Mouse (Mus musculus): Measurements from ENCODE around the gene Prkcq. TPM values are rescaled to one million over a fixed set of nuclear protein-coding genes. Genes with fewer than 3 reads are reported as not detected.
A peak's percentile ranks its signal among the peaks of the same experiment; 100 is the strongest.

Prkcq gene
- polyA plus RNA-seq, 1 experiment from 2014 or later, result 5.4 TPM

DNA sequence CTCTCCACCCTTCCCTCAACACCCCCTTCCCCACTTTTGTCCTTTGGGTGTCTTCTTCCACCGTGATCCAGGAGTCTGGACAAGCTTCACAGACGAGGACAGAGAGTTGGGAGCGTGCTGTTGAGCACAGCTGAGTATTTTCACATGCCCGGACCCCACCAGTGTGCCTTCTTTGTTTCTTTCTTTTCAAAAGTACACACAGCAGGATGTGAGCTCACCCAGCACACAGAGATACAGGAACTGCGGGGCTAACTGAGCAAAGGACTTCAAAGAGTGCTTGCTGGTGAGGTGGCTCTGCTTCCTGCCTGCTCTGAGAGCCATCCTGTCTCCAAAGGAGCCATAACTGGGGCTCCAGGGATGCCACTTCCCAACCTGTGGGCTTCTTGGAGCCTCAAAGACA, 32.3 kb downstream of the Prkcq start:
- no peak for DNase-seq
- H3K36me3 ChIP-seq (ENCODE audit: control insufficient read depth, insufficient read depth, low read length), result no peaks in the 10 kb centered on the region
- ATAC-seq (ENCODE audit: low FRiP score, low TSS enrichment), result no peak
- H3K9ac ChIP-seq (replicated peaks; ENCODE audit: low read length), result no peak overlapping the region
- no peak overlapping the region for H3K27ac ChIP-seq (replicated peaks; ENCODE audit: low read depth, low read length)
- WGBS, result 70% methylated on average over 5 of the region's 5 CpGs
- H3K4me1 ChIP-seq (ENCODE audit: control insufficient read depth, insufficient read depth, low read length), result no peaks in the 10 kb centered on the region
- H3K9me3 ChIP-seq (ENCODE audit: control insufficient read depth, low read length), result no peaks in the 10 kb centered on the region
- no peak overlapping the region for H3K4me3 ChIP-seq (replicated peaks; ENCODE audit: low read depth, low read length)
- no peaks in the 10 kb centered on the region for H3K27me3 ChIP-seq (ENCODE audit: control insufficient read depth, insufficient read depth, low read length)
- H3K4me2 ChIP-seq (ENCODE audit: low read length), result no peak overlapping the region

DNA sequence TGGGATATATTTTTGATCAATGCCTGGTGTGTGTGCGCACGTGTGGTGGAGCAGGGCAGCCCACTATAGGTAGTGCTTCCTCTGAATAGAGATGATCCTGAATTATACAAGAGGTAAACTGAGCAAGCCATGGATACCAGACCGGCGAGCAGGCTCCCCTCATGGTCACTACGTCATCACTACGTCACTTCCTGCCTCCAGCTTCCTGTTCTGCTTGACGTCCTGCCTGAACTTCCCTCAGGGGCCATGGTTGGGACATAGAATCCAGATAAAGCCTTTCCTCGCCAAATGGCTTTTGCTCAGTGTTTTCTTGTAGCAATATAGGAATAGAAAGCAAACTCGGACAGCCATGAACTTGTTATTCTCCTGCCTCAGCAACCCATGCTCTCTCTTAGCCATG, 33.1 kb downstream of the Prkcq start:
- WGBS, result 94% methylated on average over 9 of the region's 9 CpGs
- Histone ChIP-seq H3K36me3 (ENCODE audit: control insufficient read depth, insufficient read depth, low read length) (no peaks in the 10 kb centered on the region), H3K27me3 (ENCODE audit: control insufficient read depth, insufficient read depth, low read length) (no peaks in the 10 kb centered on the region), H3K9ac (replicated peaks; ENCODE audit: low read length) (no peak overlapping the region), H3K9me3 (ENCODE audit: control insufficient read depth, low read length) (no peaks in the 10 kb centered on the region), H3K27ac (replicated peaks; ENCODE audit: low read depth, low read length) (no peak overlapping the region), H3K4me1 (ENCODE audit: control insufficient read depth, insufficient read depth, low read length) (no peaks in the 10 kb centered on the region), H3K4me2 (ENCODE audit: low read length) (no peak overlapping the region), H3K4me3 (replicated peaks; ENCODE audit: low read depth, low read length) (no peak overlapping the region)
- ATAC-seq (ENCODE audit: low FRiP score, low TSS enrichment) (no peak), DNase-seq (no peak)

DNA sequence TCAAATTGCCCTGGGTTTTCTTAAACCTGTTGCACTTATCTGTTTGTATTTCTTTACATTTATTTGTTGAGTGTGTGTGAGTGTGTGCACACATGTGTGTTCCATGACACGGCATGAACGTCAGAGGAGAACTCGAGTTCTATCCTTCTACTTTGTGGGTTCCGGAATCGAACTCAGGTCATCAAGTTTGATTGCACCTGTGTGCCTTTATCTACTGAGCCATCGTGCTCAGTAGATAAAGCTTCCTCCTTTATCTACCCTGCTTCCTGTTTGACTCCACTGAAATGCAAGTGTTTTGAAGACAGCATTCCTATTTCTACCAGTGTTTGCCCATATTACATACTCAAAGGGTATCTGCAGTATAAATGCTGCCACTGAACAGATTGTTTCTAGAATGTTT, 33.8 kb downstream of the Prkcq start:
- H3K4me2 ChIP-seq (ENCODE audit: low read length), result no peak overlapping the region
- H3K4me3 ChIP-seq (replicated peaks; ENCODE audit: low read depth, low read length), result no peak overlapping the region
- DNase-seq (no peak), ATAC-seq (ENCODE audit: low FRiP score, low TSS enrichment) (no peak)
- no peaks in the 10 kb centered on the region for H3K36me3 ChIP-seq (ENCODE audit: control insufficient read depth, insufficient read depth, low read length)
- WGBS, result 95% methylated on average over 6 of the region's 6 CpGs
- H3K9ac ChIP-seq (replicated peaks; ENCODE audit: low read length), result no peak overlapping the region
- no peaks in the 10 kb centered on the region for H3K27me3 ChIP-seq (ENCODE audit: control insufficient read depth, insufficient read depth, low read length)
- no peak overlapping the region for H3K27ac ChIP-seq (replicated peaks; ENCODE audit: low read depth, low read length)
- H3K9me3 ChIP-seq (ENCODE audit: control insufficient read depth, low read length), result no peaks in the 10 kb centered on the region
- no peaks in the 10 kb centered on the region for H3K4me1 ChIP-seq (ENCODE audit: control insufficient read depth, insufficient read depth, low read length)

DNA sequence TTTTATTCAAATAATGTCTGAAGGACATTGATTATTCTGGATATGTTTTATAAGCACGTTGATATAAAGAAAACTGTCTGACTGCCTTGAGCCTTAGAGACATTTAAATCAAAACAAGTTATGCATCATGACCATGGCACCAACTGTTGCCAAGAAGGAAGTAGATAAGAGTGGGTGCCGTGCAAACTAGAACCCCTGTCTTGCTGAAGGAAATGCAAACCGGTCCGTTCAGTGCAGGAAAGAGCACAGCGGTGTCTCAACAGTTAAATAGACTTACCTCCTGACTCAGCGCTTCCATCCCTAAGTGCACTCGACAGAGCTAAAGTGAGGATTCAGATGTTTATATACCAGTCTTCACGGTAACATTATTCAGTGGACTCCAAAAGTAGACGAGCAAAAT, 36.4 kb downstream of the Prkcq start:
- no peak for DNase-seq
- H3K27ac ChIP-seq (replicated peaks; ENCODE audit: low read depth, low read length), result no peak overlapping the region
- no peak overlapping the region for H3K9ac ChIP-seq (replicated peaks; ENCODE audit: low read length)
- no peaks in the 10 kb centered on the region for H3K4me1 ChIP-seq (ENCODE audit: control insufficient read depth, insufficient read depth, low read length)
- 94% methylated on average over 9 of the region's 9 CpGs for WGBS
- no peaks in the 10 kb centered on the region for H3K36me3 ChIP-seq (ENCODE audit: control insufficient read depth, insufficient read depth, low read length)
- H3K9me3 ChIP-seq (ENCODE audit: control insufficient read depth, low read length), result no peaks in the 10 kb centered on the region
- no peak overlapping the region for H3K4me2 ChIP-seq (ENCODE audit: low read length)
- H3K27me3 ChIP-seq (ENCODE audit: control insufficient read depth, insufficient read depth, low read length), result no peaks in the 10 kb centered on the region
- H3K4me3 ChIP-seq (replicated peaks; ENCODE audit: low read depth, low read length), result no peak overlapping the region
- ATAC-seq (ENCODE audit: low FRiP score, low TSS enrichment), result no peak

DNA sequence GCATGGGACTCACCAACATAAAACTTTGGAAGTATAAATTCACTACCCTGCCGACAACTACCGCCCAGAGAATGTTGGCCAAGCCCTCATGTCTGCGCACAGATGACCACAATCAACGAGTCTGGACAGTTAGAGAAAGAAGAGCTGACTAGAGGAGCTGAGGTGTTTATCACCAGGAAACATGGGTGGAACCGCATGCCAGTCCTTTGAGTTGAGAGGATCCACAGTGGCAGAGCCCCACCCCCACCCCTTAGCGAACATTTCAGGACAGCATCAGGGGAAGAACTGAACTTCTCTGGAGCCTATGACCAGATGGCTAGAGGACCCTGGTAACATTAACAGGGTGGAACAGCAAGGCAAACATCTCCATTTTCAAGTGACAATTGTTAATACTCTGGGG, 37.4 kb downstream of the Prkcq start:
- H3K9ac ChIP-seq (replicated peaks; ENCODE audit: low read length), result no peak overlapping the region
- DNase-seq, result no peak
- H3K9me3 ChIP-seq (ENCODE audit: control insufficient read depth, low read length), result no peaks in the 10 kb centered on the region
- no peak overlapping the region for H3K4me3 ChIP-seq (replicated peaks; ENCODE audit: low read depth, low read length)
- no peak overlapping the region for H3K27ac ChIP-seq (replicated peaks; ENCODE audit: low read depth, low read length)
- no peak for ATAC-seq (ENCODE audit: low FRiP score, low TSS enrichment)
- H3K4me2 ChIP-seq (ENCODE audit: low read length), result no peak overlapping the region
- WGBS, result 93% methylated on average over 6 of the region's 6 CpGs
- H3K27me3 ChIP-seq (ENCODE audit: control insufficient read depth, insufficient read depth, low read length), result no peaks in the 10 kb centered on the region
- H3K36me3 ChIP-seq (ENCODE audit: control insufficient read depth, insufficient read depth, low read length), result no peaks in the 10 kb centered on the region
- H3K4me1 ChIP-seq (ENCODE audit: control insufficient read depth, insufficient read depth, low read length), result no peaks in the 10 kb centered on the region

DNA sequence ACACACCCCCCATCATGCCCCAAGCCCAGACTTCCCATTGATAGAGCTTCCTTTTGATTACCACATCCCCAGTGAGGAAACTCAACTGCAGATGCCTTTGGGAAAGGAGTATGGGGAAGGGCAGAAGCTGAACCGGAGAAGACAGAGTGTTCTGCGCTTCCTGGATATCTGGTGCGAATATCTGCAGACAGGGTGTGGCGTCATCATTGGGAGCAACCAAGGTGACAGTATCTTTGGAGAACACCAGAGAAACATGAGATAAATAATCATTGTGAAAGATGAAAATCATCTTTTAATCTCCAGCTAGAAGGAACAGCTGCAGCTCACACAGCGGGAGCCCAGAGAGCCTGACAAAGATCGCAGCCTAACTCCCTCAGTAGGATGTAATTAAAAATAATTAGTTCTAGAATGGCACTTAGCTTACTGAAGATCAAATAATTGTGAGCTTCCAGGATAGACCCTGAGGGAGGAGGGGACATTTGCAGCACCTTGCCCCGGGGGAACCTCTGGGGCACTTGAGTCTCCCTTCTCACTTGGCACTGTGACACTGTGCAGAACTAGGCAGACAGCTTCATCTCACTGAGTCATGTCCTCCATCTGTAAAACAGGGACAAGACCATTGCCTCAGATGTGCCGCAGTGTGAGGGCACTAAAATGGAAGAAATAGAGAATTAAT, 38.5 kb downstream of the Prkcq start:
- Histone ChIP-seq H3K4me2 (ENCODE audit: low read length) (no peak overlapping the region), H3K9ac (replicated peaks; ENCODE audit: low read length) (no peak overlapping the region), H3K4me1 (ENCODE audit: control insufficient read depth, insufficient read depth, low read length) (no peaks in the 10 kb centered on the region), H3K27ac (replicated peaks; ENCODE audit: low read depth, low read length) (no peak overlapping the region), H3K27me3 (ENCODE audit: control insufficient read depth, insufficient read depth, low read length) (no peaks in the 10 kb centered on the region), H3K9me3 (ENCODE audit: control insufficient read depth, low read length) (no peaks in the 10 kb centered on the region), H3K4me3 (replicated peaks; ENCODE audit: low read depth, low read length) (no peak overlapping the region), H3K36me3 (ENCODE audit: control insufficient read depth, insufficient read depth, low read length) (no peaks in the 10 kb centered on the region)
- ATAC-seq (ENCODE audit: low FRiP score, low TSS enrichment), result peak; percentile 48
- WGBS, result 66% methylated on average over 8 of the region's 8 CpGs
- DNase-seq, result peak; percentile 39

DNA sequence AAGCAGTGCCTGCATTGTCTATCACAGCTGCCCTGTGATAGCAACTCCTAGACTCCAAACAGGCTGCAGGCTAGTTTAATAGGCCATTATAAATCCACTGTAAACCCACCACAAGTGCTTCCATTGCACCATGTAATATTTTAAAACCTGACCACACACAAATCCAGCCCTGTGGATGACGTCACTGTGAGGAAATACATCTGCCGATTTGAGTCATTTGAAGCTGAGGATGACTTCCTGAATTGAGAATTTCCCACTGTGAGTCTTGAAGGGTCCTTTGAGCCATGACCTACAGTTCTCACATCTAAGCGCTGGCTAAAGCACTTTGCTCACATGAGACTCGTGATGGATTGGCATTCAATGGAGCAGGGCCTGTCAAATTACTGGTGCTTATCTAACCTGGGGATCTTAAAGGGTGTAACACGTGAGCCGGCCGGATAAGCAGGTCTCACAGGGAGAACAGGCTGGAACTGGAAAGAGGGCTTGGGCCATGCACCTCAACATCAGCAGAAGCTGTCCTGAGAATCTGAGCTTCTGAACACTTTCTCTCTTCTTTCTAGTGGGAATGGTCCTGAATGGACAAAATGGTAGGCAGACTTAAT, 40.2 kb downstream of the Prkcq start:
- Histone ChIP-seq H3K36me3 (ENCODE audit: control insufficient read depth, insufficient read depth, low read length) (no peaks in the 10 kb centered on the region), H3K27me3 (ENCODE audit: control insufficient read depth, insufficient read depth, low read length) (no peaks in the 10 kb centered on the region), H3K4me2 (ENCODE audit: low read length) (no peak overlapping the region), H3K9ac (replicated peaks; ENCODE audit: low read length) (no peak overlapping the region), H3K9me3 (ENCODE audit: control insufficient read depth, low read length) (no peaks in the 10 kb centered on the region), H3K4me1 (ENCODE audit: control insufficient read depth, insufficient read depth, low read length) (no peaks in the 10 kb centered on the region), H3K27ac (replicated peaks; ENCODE audit: low read depth, low read length) (no peak overlapping the region), H3K4me3 (replicated peaks; ENCODE audit: low read depth, low read length) (no peak overlapping the region)
- DNase-seq (no peak), ATAC-seq (ENCODE audit: low FRiP score, low TSS enrichment) (no peak)
- 65% methylated on average over 7 of the region's 7 CpGs for WGBS

DNA sequence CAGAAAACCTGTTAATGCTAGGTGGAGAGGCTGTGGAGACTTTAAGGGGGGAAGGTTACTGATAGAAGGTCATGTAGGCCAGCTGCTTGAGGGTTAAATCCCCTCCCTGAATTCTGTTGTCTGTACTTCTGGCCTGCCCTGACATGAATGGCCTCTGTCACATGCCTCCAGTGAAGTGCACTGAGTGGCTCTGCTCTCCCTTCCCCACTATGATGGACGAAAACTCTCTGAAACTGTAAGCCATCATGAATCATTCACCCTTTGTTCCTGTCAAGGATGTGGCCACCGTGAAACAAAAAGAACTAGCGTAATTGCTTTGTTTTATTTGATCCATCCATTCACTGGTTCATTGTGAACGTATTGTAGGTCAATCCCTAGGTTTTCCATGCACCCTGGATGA, 44.5 kb downstream of the Prkcq start:
- Histone ChIP-seq H3K4me3 (replicated peaks; ENCODE audit: low read depth, low read length) (no peak overlapping the region), H3K27ac (replicated peaks; ENCODE audit: low read depth, low read length) (no peak overlapping the region), H3K36me3 (ENCODE audit: control insufficient read depth, insufficient read depth, low read length) (no peaks in the 10 kb centered on the region), H3K4me2 (ENCODE audit: low read length) (no peak overlapping the region), H3K4me1 (ENCODE audit: control insufficient read depth, insufficient read depth, low read length) (no peaks in the 10 kb centered on the region), H3K27me3 (ENCODE audit: control insufficient read depth, insufficient read depth, low read length) (no peaks in the 10 kb centered on the region), H3K9ac (replicated peaks; ENCODE audit: low read length) (no peak overlapping the region), H3K9me3 (ENCODE audit: control insufficient read depth, low read length) (no peaks in the 10 kb centered on the region)
- DNase-seq (no peak), ATAC-seq (ENCODE audit: low FRiP score, low TSS enrichment) (no peak)
- 81% methylated on average over 4 of the region's 4 CpGs for WGBS

DNA sequence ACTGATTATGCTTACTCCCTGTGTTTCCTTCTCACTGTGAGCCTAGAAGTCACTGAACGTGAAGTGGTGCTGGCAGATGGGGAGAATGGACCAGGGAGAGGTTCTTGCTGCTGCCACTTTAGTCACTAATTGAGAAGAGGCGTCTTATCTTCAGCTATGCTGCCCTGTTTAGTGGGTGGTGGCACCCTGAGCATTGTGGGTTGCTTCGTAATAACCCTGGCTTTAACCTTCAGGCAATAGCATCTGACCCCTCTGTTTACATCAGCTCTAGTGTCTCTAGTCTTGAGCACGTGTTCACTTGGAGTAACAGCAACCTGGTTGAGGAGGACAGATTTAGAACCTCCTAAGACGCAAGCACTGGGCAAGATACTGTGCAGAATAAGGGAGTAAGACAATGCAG, 44.9 kb downstream of the Prkcq start:
- no peak overlapping the region for H3K4me2 ChIP-seq (ENCODE audit: low read length)
- ATAC-seq (ENCODE audit: low FRiP score, low TSS enrichment) (no peak), DNase-seq (no peak)
- H3K27me3 ChIP-seq (ENCODE audit: control insufficient read depth, insufficient read depth, low read length), result no peaks in the 10 kb centered on the region
- H3K36me3 ChIP-seq (ENCODE audit: control insufficient read depth, insufficient read depth, low read length), result no peaks in the 10 kb centered on the region
- H3K4me1 ChIP-seq (ENCODE audit: control insufficient read depth, insufficient read depth, low read length), result no peaks in the 10 kb centered on the region
- H3K9me3 ChIP-seq (ENCODE audit: control insufficient read depth, low read length), result no peaks in the 10 kb centered on the region
- 86% methylated on average over 5 of the region's 5 CpGs for WGBS
- H3K27ac ChIP-seq (replicated peaks; ENCODE audit: low read depth, low read length), result no peak overlapping the region
- H3K9ac ChIP-seq (replicated peaks; ENCODE audit: low read length), result no peak overlapping the region
- no peak overlapping the region for H3K4me3 ChIP-seq (replicated peaks; ENCODE audit: low read depth, low read length)

All from midbrain, embryonic 14.5 days (tissue).